Mouse (Mus musculus): Measurements from ENCODE around the gene Gm3526. TPM values are rescaled to one million over a fixed set of nuclear protein-coding genes. Genes with fewer than 3 reads are reported as not detected.
"Not testable (repeated sequence)": the region's sequence is repeated elsewhere in the genome, so short reads cannot be mapped to it uniquely, and the experiment has no call there.

The Gm3526 gene
- not detected in 2 replicates for polyA plus RNA-seq (2016; fragmentation: Nextera tagmentation; extraction: Ambion mirVana)

- not testable (repeated sequence) for H3K27me3 ChIP-seq; H3K4me2 ChIP-seq (replicated peaks); H3K36me3 ChIP-seq; H3K27ac ChIP-seq; H3K9me3 ChIP-seq; ATAC-seq (ENCODE audit: insufficient number of reproducible peaks, insufficient read depth, low FRiP score, low TSS enrichment); H3K4me3 ChIP-seq; H3K9ac ChIP-seq; H3K4me1 ChIP-seq
- WGBS, result no CpG with 5 or more reads among the region's 1 CpGs
These were observed at the start of gene Gm3526 for GRCm38 (mm10) chr14:5260480-5260879. Gene Gm3526 (minus strand): TSS chr14:5260580.

Other genes starting within 250 kb of the Gm3526 start
- gene Gm3298, start 244.7 kb downstream of the Gm3526 start, polyA plus RNA-seq (2016; fragmentation: Nextera tagmentation; extraction: Ambion mirVana), result not detected in 2 replicates
- gene 4930555G01Rik, start 210.0 kb downstream of the Gm3526 start, polyA plus RNA-seq (2016; fragmentation: Nextera tagmentation; extraction: Ambion mirVana), result not detected in 2 replicates
- gene Gm8281, start 189.5 kb downstream of the Gm3526 start, polyA plus RNA-seq (2016; fragmentation: Nextera tagmentation; extraction: Ambion mirVana), result 1.6 and 1.8 TPM in 2 replicates
- gene Gm8279, start 129.1 kb downstream of the Gm3526 start, polyA plus RNA-seq (2016; fragmentation: Nextera tagmentation; extraction: Ambion mirVana), result not detected in 2 replicates
- not detected in 2 replicates for gene Gm3317, start 96.0 kb downstream of the Gm3526 start, polyA plus RNA-seq (2016; fragmentation: Nextera tagmentation; extraction: Ambion mirVana)
- gene Gm8271, start 74.8 kb downstream of the Gm3526 start, polyA plus RNA-seq (2016; fragmentation: Nextera tagmentation; extraction: Ambion mirVana), result not detected in 2 replicates
- not detected in 2 replicates for gene Gm3542, start 74.3 kb upstream of the Gm3526 start, polyA plus RNA-seq (2016; fragmentation: Nextera tagmentation; extraction: Ambion mirVana)
- gene Gm3500, start 128.5 kb upstream of the Gm3526 start, polyA plus RNA-seq (2016; fragmentation: Nextera tagmentation; extraction: Ambion mirVana), result 0.59 TPM in 1 of 2 replicates, not detected in the other
- gene Gm3194, start 194.9 kb upstream of the Gm3526 start, polyA plus RNA-seq (2016; fragmentation: Nextera tagmentation; extraction: Ambion mirVana), result 0.64 and 0.99 TPM in 2 replicates
- gene Gm8246, start 217.2 kb upstream of the Gm3526 start, polyA plus RNA-seq (2016; fragmentation: Nextera tagmentation; extraction: Ambion mirVana), result not detected in 2 replicates
- gene Gm3187, start 223.6 kb upstream of the Gm3526 start, polyA plus RNA-seq (2016; fragmentation: Nextera tagmentation; extraction: Ambion mirVana), result not detected in 2 replicates
- gene Gm3488, start 241.1 kb upstream of the Gm3526 start, polyA plus RNA-seq (2016; fragmentation: Nextera tagmentation; extraction: Ambion mirVana), result 1.1 and 1.9 TPM in 2 replicates